Mouse (Mus musculus) midbrain, postnatal 0 days (tissue): Measurements from ENCODE around the gene Olfr1121. TPM values are rescaled to one million over a fixed set of nuclear protein-coding genes. Genes with fewer than 3 reads are reported as not detected.
"Not testable (repeated sequence)": the region's sequence is repeated elsewhere in the genome, so short reads cannot be mapped to it uniquely, and the experiment has no call there.

ENCODE experiments used
- ATAC-seq: fragments of 200-750 bp; cut with Nextera tagmentation; 2 replicates; pipeline ENCODE4 v1.8.0; 2017; ENCODE audit warnings: moderate number of reproducible peaks, mild to moderate bottlenecking, moderate TSS enrichment, moderate library complexity; ENCODE audit not compliant: low FRiP score
- DNase-seq: peaks from one replicate; pipeline ENCODE4 v3.0.0-alpha.2; 2015; ENCODE audit warnings: low spot score
- H3K27ac ChIP-seq: fragments of 300-500 bp; sonication (generic); 2 replicates; pipeline ENCODE4 v1.5.1; 2014; ENCODE audit warnings: low read depth, mild to moderate bottlenecking, low read length, mixed read lengths
- H3K27me3 ChIP-seq: fragments of 300-500 bp; sonication (generic); 2 replicates; pipeline ENCODE4 v1.6.1; 2014; ENCODE audit warnings: low read length, control low read depth, mixed read lengths; ENCODE audit not compliant: insufficient read depth
- H3K36me3 ChIP-seq: fragments of 300-500 bp; sonication (generic); 2 replicates; pipeline ENCODE4 v1.6.1; 2014; ENCODE audit warnings: low read length, control low read depth, mixed read lengths; ENCODE audit not compliant: insufficient read depth
- H3K4me1 ChIP-seq: fragments of 300-500 bp; sonication (generic); 2 replicates; pipeline ENCODE4 v1.6.1; 2014; ENCODE audit warnings: mild to moderate bottlenecking, control low read depth, antibody characterized with exemption, low read length, mixed read lengths; ENCODE audit not compliant: insufficient read depth
- H3K4me2 ChIP-seq: fragments of 300-500 bp; sonication (generic); 2 replicates; pipeline ENCODE4 v1.6.1; 2014; ENCODE audit warnings: low read depth, mild to moderate bottlenecking, low read length, mixed read lengths; ENCODE audit not compliant: poor library complexity, severe bottlenecking
- H3K4me3 ChIP-seq: fragments of 300-500 bp; sonication (generic); 2 replicates; pipeline ENCODE4 v1.5.1; 2014; ENCODE audit warnings: low read depth, mild to moderate bottlenecking, low read length, moderate library complexity
- H3K9ac ChIP-seq: fragments of 300-500 bp; sonication (generic); replicated peaks from 2 replicates; pipeline ENCODE4 v1.6.1; 2014; ENCODE audit warnings: mild to moderate bottlenecking, low read length, moderate library complexity, mixed read lengths; ENCODE audit not compliant: poor library complexity, severe bottlenecking
- H3K9me3 ChIP-seq: fragments of 300-500 bp; sonication (generic); 2 replicates; pipeline ENCODE4 v1.6.1; 2016; ENCODE audit warnings: low read length, control low read depth
- CTCF ChIP-seq: IDR thresholded peaks from 2 replicates; pipeline ENCODE4 v1.5.1; 2016; ENCODE audit warnings: antibody characterized with exemption, mild to moderate bottlenecking
- WGBS: fragments of 180-500 bp; shearing (Covaris S2); extraction: QIAGEN DNeasy Blood & Tissue Kit; methylation state at CpG from one replicate; pipeline ENCODE4 v1.1.7; 2014; 5-methylcytosine and 5-hydroxymethylcytosine counted together
- polyA plus RNA-seq: library from polyadenylated mRNA; unstranded; fragments of >200 nt; fragmentation: Nextera tagmentation; extraction: Ambion mirVana; gene quantifications from 2 replicates; pipeline ENCODE4 v1.2.1, GENCODE M21; 2015
- total RNA-seq: library from RNA; depleted of rRNA; stranded (reverse); fragments of >200 nt; gene quantifications from 2 replicates; pipeline ENCODE4 v1.2.3, GENCODE M21; 2014; rRNA removed

Olfr1121 gene
- total and polyA plus RNA-seq, 2 experiments from 2014 or later, result not detected

GRCm38 (mm10) chr2:87394686-87395085 is 25.0 kb downstream of the Olfr1121 start:
- DNase-seq, result peak; percentile 53
- not testable (repeated sequence) for H3K9me3 ChIP-seq

GRCm38 (mm10) chr2:87416335-87416734 is 46.6 kb downstream of the Olfr1121 start, which contains the start of gene Olfr1123:
TSS of gene Olfr1123 (plus strand) at chr2:87416635.
- H3K4me3 ChIP-seq, result no peak within 1 kb of the TSS
- H3K27me3 ChIP-seq, result no peaks in the 10 kb centered on the region
- no peak within 1 kb of the TSS for H3K27ac ChIP-seq
- DNase-seq, result no peak
- no peaks in the 10 kb centered on the region for H3K9me3 ChIP-seq
- no peak for ATAC-seq
- TF ChIP-seq CTCF, result no peak
- 84% methylated on average over 1 of the region's 1 CpGs for WGBS
- H3K4me1 ChIP-seq, result no peaks in the 10 kb centered on the region
- no peak within 1 kb of the TSS for H3K4me2 ChIP-seq
- no peak within 1 kb of the TSS for H3K9ac ChIP-seq
- no peaks in the 10 kb centered on the region for H3K36me3 ChIP-seq

More at GRCm38 (mm10) chr2:87394686-87395085, 25.0 kb downstream of the Olfr1121 start:
- 0 out of 2 replicates have a peak, but pooled peaks have one; percentile 16 for ATAC-seq
- 76% methylated on average over 7 of the region's 7 CpGs for WGBS
- H3K36me3 ChIP-seq, H3K4me2 ChIP-seq, H3K9ac ChIP-seq, H3K4me3 ChIP-seq, H3K27me3 ChIP-seq, H3K4me1 ChIP-seq, H3K27ac ChIP-seq: not testable (repeated sequence)
- TF ChIP-seq CTCF, result peak; percentile 64

Other genes with a start within 250 kb of the Olfr1121 start
- not detected in 2 replicates for gene Olfr1110, start 229.6 kb upstream of the Olfr1121 start, total RNA-seq
- not detected in 2 replicates for gene Olfr1110, start 229.6 kb upstream of the Olfr1121 start, polyA plus RNA-seq
- not detected in 2 replicates for gene Olfr1111, start 217.3 kb upstream of the Olfr1121 start, total RNA-seq
- gene Olfr1111, start 217.3 kb upstream of the Olfr1121 start, polyA plus RNA-seq, result not detected in 2 replicates
- gene Olfr1112, start 182.1 kb upstream of the Olfr1121 start, total RNA-seq, result not detected in 2 replicates
- not detected in 2 replicates for gene Olfr1112, start 182.1 kb upstream of the Olfr1121 start, polyA plus RNA-seq
- gene Olfr1113, start 160.9 kb upstream of the Olfr1121 start, total RNA-seq, result not detected in 2 replicates
- not detected in 2 replicates for gene Olfr1113, start 160.9 kb upstream of the Olfr1121 start, polyA plus RNA-seq
- gene Olfr1115, start 121.9 kb upstream of the Olfr1121 start, total RNA-seq, result not detected in 2 replicates
- not detected in 2 replicates for gene Olfr1115, start 121.9 kb upstream of the Olfr1121 start, polyA plus RNA-seq
- gene Olfr1116, start 102.4 kb upstream of the Olfr1121 start, total RNA-seq, result not detected in 2 replicates
- not detected in 2 replicates for gene Olfr1116, start 102.4 kb upstream of the Olfr1121 start, polyA plus RNA-seq
- gene Olfr1118, start 62.3 kb upstream of the Olfr1121 start, total RNA-seq, result not detected in 2 replicates
- not detected in 2 replicates for gene Olfr1118, start 62.3 kb upstream of the Olfr1121 start, polyA plus RNA-seq
- gene Olfr1120, start 15.1 kb upstream of the Olfr1121 start, total RNA-seq, result not detected in 2 replicates
- gene Olfr1120, start 15.1 kb upstream of the Olfr1121 start, polyA plus RNA-seq, result not detected in 2 replicates
- not detected in 2 replicates for gene Olfr1122, start 16.0 kb downstream of the Olfr1121 start, total RNA-seq
- not detected in 2 replicates for gene Olfr1122, start 16.0 kb downstream of the Olfr1121 start, polyA plus RNA-seq
- not detected in 2 replicates for gene Olfr1123, start 46.7 kb downstream of the Olfr1121 start, total RNA-seq
- gene Olfr1123, start 46.7 kb downstream of the Olfr1121 start, polyA plus RNA-seq, result not detected in 2 replicates
- not detected in 2 replicates for gene Olfr1124, start 60.4 kb downstream of the Olfr1121 start, total RNA-seq
- 0.10 TPM in 1 of 2 replicates, not detected in the other for gene Olfr1124, start 60.4 kb downstream of the Olfr1121 start, polyA plus RNA-seq
- not detected in 2 replicates for gene Olfr1126, start 84.1 kb downstream of the Olfr1121 start, total RNA-seq
- not detected in 2 replicates for gene Olfr1126, start 84.1 kb downstream of the Olfr1121 start, polyA plus RNA-seq
- not detected in 2 replicates for gene Pramel7, start 127.2 kb downstream of the Olfr1121 start, total RNA-seq
- gene Pramel7, start 127.2 kb downstream of the Olfr1121 start, polyA plus RNA-seq, result not detected in 2 replicates
- gene Pramel6, start 136.7 kb downstream of the Olfr1121 start, total RNA-seq, result not detected in 2 replicates
- gene Pramel6, start 136.7 kb downstream of the Olfr1121 start, polyA plus RNA-seq, result not detected in 2 replicates
- 0.52 TPM in 1 of 2 replicates, not detected in the other for gene Olfr153, start 161.9 kb downstream of the Olfr1121 start, total RNA-seq
- gene Olfr153, start 161.9 kb downstream of the Olfr1121 start, polyA plus RNA-seq, result not detected in 2 replicates
- not detected in 2 replicates for gene Olfr1128, start 175.6 kb downstream of the Olfr1121 start, total RNA-seq
- gene Olfr1128, start 175.6 kb downstream of the Olfr1121 start, polyA plus RNA-seq, result not detected in 2 replicates
- not detected in 2 replicates for gene Olfr1129, start 204.0 kb downstream of the Olfr1121 start, total RNA-seq
- not detected in 2 replicates for gene Olfr1129, start 204.0 kb downstream of the Olfr1121 start, polyA plus RNA-seq
- not detected in 2 replicates for gene Olfr1130, start 236.3 kb downstream of the Olfr1121 start, total RNA-seq
- not detected in 2 replicates for gene Olfr1130, start 236.3 kb downstream of the Olfr1121 start, polyA plus RNA-seq